Mouse (Mus musculus): ENCODE results near the gene Cdkn2a.

Gene Cdkn2a

DNA sequence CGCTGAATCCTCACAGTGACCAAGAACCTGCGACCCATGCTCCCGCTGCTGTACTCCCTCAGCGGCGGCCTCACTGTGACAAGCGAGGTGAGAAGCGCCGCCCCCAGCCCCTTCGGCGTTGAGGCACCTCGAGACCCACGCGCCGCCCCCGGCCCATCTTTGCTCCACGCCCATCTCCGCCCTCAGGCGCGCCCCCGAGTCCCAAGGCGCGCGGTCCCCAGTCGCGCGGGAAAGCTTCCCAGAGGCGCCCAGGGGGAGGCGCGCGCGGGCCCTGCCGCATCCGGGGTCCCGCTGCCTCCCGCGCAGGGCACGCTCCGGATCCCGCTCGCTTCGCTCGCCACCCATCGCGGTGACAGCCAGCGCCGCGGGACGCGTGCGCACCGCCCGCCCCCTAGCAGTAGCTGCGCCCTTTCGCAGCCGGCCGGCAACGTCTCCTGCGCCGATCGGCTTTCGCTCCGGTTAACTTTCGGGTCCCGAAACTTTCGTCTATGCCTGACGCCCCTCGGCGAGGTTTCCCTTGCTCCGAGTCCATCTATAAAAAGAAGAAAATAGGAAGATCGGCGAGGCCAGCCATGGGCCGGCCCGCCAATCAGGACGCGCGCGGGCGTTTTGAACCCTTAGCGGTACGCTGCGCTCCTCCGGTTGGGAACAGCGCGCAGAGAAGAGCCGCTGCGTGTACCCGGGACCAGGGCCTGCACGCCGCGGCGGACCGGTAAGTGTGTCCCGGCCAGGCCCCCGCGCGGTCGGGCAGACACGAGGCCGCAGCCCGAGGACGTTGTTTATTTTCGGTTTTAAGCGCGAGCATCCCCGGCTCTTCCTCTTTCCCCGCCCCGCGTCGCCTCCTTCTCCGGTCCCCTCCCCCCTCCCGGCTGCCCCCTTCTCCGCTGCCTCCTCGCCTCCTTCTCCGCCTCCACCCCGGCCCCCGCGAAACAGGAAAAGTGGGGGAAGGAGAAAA is at the start of gene Cdkn2a:
Cdkn2a (minus strand) TSS at position 168 of the 955 bp plus-strand sequence.
- DNase-seq (ENCODE audit: low read depth, low spot score), result peak; percentile 97

DNA sequence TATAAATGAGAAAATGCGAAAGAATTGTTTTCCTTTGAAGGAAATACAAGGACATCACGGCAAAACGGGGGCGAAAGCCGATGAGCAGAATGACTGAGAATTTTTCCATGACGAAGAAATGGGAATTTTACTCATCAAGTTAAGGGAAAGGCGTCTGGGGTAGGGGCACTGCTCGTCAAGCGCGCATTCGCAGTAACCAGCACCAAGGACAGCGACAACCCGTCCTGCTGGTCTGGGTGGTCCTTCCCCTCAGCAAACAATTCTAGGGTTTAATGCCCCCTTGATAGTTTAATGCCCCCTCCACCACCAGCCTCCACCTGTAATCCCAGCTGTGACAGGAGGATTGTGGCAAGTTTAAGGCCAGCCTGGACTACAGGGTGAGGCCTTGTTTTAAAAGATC is 19.0 kb upstream of the Cdkn2a start:
- peak; percentile 55 for DNase-seq (ENCODE audit: low read depth, low spot score)

DNA sequence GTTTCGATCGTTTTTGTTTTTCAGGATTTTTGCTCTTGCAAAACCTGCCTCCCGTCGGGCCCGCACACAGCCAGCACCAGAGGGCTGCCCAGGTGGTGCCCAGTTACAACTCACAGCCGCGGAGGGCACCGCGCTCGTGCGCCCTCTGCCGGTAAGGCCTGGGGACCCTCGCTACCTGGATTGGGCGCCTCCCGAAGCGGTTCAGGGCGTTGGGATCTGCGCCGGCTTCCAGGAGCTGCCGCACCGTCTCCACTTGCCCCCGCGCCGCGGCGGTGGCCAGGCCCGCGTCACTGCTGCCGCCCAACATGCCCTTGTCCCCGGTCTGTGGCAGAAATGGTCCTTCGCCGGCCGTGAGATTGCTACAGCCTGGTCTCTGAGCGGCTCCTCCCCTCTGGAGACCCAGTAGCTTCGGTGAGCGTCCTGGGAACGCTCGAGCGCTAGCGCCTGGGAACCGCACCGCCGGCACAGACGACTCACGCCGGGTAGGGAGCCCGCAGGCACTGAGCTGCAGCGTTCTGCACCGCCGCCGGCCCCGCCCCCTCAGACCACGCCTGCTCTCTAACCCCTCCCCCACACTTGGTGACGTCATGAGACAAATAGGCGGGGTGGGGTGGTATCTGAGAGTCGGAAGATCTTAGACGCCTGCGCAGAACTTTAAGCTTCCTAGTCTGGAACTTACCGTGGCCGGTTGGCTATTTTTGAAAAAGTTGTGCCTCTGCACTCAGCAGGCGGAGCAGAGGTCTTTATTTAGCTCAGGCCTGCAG is 16.2 kb upstream of the Cdkn2a start, which contains the start of gene Cdkn2b:
Cdkn2b (minus strand) TSS at position 549 of the 764 bp plus-strand sequence.
- DNase-seq (ENCODE audit: low read depth, low spot score), result peak; percentile 96

DNA sequence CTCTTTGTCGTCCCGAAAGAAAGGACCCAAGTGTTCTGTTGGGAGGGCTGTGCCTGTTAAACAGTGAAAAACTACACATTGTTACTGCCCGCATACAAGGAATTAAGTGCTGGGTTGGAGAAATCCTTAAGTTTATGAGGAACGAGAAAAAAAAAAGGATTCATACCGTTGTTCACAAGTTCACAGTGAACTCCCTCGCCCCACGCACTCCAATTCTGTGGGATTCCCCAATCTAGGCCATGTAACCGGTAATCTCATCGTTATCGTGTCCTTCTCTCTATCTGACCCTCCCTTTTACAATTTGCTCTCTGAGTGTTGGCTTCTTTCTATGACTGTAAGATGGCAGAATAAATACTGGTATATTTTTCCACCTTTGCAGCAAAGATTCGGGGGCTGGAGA is 15.5 kb upstream of the Cdkn2a start:
- no peak for DNase-seq (ENCODE audit: low read depth, low spot score)

DNA sequence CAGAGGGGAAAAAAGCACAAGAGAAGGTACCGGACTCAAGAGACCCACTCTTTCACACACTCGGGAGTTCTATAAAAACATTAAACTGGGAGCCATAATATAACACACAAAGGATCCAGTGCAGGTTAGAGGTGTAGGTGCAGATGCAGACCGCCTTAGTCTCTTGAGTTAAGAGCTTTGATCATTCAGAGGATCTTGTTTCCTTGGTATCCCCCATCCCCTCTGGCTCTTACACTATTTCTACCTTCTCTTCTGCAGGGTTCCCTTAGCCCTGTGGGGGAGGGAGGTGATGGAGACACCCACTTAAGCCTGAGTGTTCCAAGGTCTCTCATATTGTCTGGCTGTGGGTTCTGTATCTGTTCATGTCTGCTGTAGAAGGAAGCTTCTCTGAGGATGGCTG is 13.5 kb upstream of the Cdkn2a start:
- DNase-seq (ENCODE audit: low read depth, low spot score), result no peak

DNA sequence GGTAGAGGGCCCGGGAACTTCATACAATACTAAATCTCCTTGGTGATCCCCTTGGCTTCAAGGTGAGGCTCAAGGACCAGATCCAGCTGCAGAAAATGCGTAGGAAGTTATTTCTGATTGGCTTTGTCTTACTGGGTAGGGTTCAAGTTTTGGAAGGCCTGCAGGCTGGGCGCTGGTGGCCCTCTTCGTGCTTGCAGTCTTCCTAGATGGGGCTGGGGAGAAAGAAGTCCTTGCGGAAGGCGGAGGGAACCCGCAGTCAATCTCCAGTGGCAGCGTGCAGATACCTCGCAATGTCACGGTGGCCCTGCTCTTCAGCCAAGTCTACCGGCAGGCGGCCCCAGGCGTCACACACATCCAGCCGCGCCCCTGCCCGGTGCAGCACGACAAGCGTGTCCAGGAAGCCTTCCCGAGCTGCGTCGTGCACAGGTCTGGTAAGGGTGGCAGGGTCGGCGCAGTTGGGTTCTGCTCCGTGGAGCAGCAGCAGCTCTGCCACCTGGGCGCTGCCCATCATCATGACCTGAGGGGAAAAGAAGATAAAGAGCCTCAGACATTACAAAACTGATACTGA is 12.4 kb upstream of the Cdkn2a start:
- peak; percentile 68 for DNase-seq (ENCODE audit: low read depth, low spot score)

DNA sequence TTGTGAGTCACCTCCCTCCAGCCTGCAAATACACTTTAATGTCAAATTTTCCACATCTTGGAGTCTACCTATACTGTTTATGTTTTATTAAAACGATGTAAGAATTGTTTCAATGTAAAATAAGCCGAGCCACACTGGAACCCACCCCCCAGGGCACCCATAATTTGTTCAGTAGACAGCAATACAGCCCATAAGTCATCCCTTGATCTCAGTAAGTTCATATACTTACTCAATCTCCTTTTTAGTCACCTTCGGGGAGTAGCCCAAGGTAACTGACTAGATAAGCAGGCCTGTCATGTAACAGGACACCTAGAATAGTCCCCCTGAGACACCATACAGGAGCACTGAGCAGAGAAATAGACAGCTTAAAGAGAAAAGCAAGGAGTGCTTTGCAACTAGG is 11.2 kb upstream of the Cdkn2a start:
- no peak for DNase-seq (ENCODE audit: low read depth, low spot score)

DNA sequence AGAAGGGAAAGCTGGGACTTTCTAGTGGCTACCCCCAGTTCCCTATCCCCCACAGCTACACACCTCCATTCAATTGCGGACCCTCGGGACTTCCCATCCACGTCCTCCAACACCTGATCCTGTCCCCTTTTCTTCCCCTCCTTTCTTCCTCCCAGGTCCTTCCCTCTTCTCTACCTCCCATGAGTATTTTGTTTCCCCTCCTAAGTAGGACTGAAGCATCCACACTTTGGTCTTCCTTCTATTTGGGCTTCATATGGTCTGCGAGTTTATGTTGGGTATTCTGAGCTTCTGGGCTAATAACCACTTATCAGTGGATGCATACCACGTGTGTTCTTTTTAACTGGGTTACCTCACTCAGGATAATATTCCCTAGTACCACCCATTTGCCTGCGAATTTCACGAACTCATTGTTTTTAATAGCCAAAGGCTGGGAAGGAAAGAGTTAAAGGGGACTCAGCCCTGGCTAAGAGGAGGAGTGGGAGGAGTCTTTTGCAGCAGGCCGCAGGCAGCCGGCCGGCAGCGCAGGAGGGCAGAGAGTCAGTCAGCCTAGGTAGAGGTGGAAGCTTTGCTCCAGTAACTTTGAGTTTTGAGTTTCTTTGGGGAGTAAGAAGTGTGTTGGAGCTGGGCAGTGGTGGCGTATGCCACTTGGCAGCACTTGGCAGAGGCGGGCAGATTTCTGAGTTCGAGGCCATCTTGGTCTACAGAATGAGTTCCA is 9.0 kb upstream of the Cdkn2a start:
- DNase-seq (ENCODE audit: low read depth, low spot score), result peak; percentile 61

DNA sequence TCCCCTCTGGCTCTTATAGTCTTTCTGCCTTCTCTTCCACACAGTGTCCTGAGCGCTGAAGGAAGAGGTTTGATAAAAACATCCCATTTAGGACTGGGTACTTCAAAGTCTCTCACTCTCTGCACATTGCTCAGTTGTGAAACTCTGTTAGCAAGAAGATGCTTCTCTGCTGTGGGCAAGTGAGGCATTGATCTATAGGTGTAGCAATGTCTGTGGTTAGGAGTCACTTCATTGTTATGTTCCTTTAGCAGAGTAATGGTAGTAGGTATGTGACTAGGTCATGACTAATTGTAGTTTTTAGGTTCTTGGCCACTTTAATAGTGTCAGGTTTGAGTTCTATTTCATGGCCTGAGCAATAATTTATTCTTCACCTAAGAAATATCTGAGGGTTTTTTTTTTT is 7.7 kb upstream of the Cdkn2a start:
- DNase-seq (ENCODE audit: low read depth, low spot score), result no peak

DNA sequence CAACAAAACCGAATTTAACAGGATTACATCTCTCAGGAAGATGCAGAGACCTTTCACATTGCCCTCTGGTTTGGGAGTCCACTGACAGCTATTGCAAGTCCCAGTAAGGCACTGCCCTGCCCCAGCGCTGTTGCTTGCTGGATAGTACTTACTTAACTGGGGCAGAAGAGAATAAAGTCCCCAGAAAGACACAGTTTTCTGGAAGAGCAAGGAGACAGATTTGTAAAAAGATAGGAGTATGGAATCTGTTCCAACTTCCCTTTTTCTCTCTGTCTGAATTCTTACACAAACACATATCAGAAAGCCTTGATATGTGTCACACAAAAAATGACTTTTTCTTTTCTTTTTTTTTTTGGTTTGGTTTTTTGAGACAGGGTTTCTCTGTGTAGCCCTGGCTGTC is 5.3 kb upstream of the Cdkn2a start:
- DNase-seq (ENCODE audit: low read depth, low spot score), result no peak

DNA sequence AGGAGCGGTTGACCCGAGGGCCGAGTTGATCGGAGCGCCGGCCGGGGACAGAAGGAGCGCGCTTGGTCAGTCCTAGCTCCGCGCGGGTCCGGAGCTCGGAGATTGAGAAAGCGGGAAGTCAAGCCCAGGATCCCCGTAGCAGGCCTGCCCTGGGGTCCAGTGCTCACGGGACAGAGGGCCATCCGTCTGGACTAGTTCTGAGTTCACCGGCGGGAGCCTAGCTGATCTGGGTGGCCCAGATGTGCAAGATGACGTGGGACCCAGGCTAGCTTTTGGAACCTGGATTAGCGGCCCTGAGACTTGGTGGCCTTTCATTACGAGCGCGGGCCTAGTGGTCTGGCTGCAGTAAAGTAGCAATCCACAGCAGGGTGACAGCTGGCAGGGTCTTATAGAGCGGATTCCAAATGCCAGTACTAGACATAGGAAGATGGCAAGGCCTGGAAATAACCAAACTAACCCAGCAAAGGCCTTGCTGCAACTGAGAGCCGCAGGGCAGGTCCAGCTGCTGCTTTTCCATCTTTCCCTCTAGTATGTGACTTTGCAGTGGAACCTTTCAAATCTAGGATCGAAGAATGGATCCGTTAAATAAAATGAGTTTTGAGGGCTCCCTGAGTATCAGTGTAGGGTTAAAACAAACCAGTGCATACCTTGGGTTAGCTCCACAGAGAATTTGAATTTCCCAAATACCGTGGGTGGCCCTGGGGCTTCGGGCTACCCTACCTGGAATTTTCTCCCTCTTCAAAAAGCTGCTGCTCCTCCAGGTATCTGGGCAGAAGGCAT is 1.2 kb upstream of the Cdkn2a start:
- no peak for DNase-seq (ENCODE audit: low read depth, low spot score)

DNA sequence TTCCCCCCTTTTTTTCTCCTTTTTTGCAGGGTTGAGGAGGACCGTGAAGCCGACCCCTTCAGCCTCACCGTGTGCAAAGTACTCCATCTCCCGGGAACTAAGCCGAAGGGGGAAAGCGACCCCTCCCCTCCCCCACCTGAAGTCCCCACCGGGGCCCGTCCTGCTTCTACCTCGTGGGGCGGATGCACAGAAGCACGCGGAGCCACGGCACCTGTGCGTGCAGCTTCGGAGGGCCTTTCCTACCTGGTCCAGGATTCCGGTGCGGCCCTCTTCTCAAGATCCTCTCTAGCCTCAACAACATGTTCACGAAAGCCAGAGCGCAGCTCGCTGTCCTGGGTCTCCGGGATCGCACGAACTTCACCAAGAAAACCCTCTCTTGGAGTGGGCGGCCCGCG is 365 bp downstream of the Cdkn2a start:
- DNase-seq (ENCODE audit: low read depth, low spot score), result no peak

DNA sequence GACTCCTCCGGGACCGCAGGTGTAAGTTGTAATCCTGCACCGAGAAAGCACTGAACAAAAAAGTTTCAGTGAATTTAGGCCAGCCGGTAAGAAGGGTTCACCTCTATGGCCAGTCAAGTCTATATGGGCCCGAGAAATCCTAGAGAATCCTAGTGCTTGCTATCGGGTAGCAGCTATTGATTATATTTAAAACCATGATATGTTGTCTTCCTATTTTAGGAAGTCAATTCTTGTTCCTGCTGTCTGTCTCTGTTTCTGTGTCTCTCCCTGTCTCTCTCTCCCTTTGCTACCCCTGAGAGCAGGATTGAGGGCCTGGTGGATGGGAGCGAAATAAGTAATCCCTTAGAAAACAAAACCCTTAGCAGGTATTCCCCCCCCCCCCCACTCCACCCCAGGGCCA is 937 bp downstream of the Cdkn2a start:
- no peak for DNase-seq (ENCODE audit: low read depth, low spot score)

DNA sequence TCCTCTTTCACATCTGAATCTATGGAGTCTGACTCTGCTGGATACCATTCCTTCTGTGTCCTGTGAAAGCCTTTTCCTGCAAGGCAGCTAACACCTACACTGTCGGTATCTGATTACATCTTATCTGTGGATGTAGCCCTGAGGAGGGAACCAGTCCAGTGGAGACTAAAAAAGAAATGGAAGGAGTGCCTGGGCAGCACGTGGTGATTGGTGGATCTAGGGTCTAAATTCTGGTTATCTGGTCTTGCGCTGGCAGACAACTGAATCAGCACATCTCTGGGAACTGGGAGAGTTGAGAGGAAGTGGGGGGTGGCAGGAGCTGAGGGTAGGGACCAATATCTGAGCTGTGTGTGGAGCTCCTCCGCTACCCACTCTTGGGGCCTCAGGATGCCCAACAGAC is 5.4 kb downstream of the Cdkn2a start:
- DNase-seq (ENCODE audit: low read depth, low spot score), result no peak

DNA sequence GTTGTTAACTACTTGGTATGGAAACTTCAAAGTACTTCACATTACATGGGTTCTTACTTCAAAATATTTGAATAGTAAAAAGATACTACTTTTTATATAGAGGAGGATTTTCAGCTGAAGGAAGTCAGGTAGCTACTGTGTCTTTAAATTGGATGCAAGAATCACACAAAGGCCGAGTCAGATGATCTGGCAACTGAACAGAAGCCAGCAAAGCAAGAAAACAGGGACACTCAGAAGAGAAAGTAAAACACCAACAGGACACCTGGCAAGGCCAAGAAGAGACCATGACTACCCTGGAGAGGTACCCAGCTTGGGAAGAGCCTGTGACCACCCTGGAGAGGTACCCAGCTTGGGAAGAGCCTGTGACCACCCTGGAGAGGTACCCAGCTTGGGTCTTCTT is 7.9 kb downstream of the Cdkn2a start:
- no peak for DNase-seq (ENCODE audit: low read depth, low spot score)

DNA sequence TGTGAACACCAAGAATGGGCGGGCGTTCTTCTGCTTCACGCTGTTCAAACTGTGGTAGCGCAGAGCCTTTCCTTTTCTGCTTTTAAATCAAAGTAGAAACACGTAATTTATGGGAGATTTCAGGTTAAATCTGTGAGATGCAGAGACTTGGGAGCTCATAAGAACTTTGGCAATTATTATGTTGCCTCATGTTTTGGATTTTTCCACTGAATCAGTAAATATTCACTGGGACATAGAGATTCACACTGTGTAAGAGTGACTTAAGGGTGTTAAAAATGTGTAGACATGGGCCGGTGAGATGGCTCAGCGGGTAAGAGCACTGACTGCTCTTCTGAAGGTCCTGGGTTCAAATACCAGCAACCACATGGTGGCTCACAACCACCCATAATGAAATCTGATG is 8.8 kb downstream of the Cdkn2a start:
- no peak for DNase-seq (ENCODE audit: low read depth, low spot score)

DNA sequence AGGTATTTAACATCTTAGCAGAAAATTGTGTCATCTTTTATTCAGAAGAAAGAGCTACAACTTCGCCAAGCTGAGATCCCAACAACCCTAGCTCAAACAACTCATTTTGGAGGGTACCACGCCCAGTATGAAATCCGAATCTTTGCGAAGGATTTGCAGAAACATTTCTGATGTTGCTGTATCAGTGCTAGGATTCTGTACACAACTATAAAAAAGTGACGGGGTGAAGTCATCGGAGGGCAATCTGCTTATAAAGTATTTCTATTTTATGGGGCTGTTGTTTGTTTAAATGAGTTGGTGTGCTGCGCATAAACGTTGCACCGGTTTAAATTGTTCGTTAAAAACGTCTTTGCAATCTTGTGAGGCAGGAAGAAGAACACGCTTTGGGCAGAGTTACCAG is 11.8 kb downstream of the Cdkn2a start:
- DNase-seq (ENCODE audit: low read depth, low spot score), result no peak

DNA sequence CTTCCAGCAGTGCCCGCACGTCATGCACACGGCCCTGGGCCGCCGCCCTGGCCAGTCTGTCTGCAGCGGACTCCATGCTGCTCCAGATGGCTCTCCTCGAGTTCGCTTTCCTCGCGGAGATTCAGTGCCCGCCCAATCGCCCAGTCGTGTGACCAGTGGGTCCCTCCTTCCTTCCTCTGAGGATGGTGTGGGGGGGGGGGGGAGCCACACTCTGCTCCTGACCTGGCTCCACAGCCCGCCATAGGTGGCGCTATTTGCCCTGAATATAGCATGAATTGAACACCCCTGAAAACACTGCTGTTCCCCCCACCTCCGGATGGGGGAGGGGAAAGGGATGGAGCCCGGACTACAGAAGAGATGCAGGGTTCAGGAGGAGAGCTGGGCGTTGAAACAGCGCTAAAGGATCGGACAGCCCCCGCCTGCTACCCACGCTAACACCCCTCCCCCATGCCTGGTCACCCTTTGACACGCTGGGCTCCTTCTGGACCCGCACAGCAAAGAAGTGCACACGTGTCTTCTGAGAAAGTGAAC is 12.4 kb downstream of the Cdkn2a start:
- DNase-seq (ENCODE audit: low read depth, low spot score), result peak; percentile 60

DNA sequence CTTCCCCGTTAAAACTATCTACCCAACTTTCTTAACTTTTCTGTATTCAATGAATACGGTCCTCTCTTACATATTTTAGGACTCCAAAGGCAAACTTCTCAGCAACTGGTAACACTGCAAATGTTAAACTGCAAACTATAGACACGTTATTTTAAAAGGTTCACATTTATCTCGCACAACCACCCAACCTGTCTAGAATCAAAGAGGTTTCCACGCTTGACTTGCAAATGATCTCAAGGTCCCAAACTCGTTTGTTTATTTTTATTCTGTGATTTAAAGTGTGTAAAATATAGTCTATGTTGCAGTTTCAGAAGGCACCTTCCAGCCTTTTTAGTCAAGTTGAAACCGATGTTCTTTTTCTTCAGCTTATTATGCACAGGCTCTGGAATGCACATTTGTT is 13.2 kb downstream of the Cdkn2a start:
- DNase-seq (ENCODE audit: low read depth, low spot score), result no peak

DNA sequence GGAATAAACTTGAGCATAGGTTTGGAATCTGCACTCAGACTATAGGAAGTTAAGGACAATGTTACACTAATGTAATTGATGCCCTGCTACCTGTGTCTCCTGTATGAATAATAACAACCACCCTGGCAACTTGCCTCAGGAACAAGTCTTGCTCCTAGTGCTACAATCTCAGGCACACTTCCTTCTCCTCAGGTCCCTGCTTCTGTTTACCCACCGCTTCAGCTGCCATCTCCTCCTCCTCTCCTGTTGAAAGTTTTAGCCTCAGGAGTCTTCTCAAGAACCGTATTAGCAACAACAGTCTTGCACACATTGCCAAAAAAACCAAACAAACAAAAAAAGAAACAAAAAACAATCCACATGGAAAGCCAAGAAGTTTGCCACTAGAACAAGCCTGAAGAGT is 14.8 kb downstream of the Cdkn2a start:
- no peak for DNase-seq (ENCODE audit: low read depth, low spot score)
